Mouse (Mus musculus): Measurements from ENCODE around the gene Zfp53. TPM values are rescaled to one million over a fixed set of nuclear protein-coding genes. Genes with fewer than 3 reads are reported as not detected.
A peak's percentile ranks its signal among the peaks of the same experiment; 100 is the strongest.

Zfp53 gene
- 9.7 and 10.5 TPM in 2 replicates for polyA plus RNA-seq (2014; fragmentation: Nextera tagmentation; extraction: Ambion mirVana)

DNA sequence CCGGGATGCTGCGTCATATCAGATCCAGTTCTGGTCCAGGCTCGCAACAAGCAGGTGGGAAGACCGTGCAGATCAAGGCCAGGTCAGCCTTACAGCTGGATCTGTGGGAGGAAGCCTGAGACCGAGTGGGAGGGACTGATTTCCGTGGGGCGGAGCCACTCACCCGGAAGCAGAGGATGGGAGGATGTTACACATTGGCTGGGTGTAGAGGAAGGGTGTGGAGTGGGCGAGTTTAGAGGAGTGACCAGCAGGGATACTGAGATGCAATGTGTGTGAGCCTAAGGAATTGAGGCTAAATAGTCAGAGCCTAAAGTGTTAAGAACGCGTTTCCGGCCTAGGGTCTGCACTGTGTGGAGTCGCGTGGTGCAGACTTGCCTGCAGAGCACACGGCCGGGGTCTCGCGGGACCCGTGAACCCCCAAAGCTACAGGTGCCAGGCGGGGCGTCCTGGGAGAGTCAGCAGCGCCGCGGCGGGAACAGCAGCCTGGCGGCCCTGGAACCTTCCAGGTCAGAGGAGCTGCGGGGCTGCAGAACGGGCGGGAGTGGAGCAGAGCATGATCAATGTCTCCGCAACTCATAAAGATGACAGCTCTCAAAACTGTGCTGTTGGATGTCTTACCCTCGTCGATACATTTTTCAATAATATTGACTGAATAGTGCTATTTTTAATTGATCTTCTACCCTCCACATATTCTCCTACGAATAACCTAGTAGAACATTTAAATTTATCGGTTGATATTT lies at the start of gene Zfp53:
TSS of gene Zfp53 (plus strand) at position 239 of the 740 bp plus-strand sequence.
- no peaks in the 10 kb centered on the region for H3K4me1 ChIP-seq (ENCODE audit: insufficient read depth)

GRCm38 (mm10) chr17:21449669-21450068 lies 39.1 kb upstream of the Zfp53 start:
- H3K27me3 ChIP-seq (ENCODE audit: insufficient read depth, low read length) = no peaks in the 10 kb centered on the region
- TF ChIP-seq CTCF (IDR thresholded peaks at IDR 0.05; ENCODE audit: low read depth) = peak; percentile 72

More for the DNA sequence above, at the start of gene Zfp53:
- peak; percentile 17; the same call in 1 of the 2 replicates for TF ChIP-seq CTCF (IDR thresholded peaks at IDR 0.05; ENCODE audit: low read depth)
- DNase-seq (peak; percentile 90), ATAC-seq (ENCODE audit: insufficient read depth) (peak; percentile 100)
- no peaks in the 10 kb centered on the region for H3K27me3 ChIP-seq (ENCODE audit: insufficient read depth, low read length)
- under 1% methylated on average over 34 of the region's 34 CpGs for WGBS
- H3K4me2 ChIP-seq = peak within 1 kb of the TSS; percentile 56
- H3K36me3 ChIP-seq (ENCODE audit: insufficient read depth) = no peaks in the 10 kb centered on the region
- H3K9me3 ChIP-seq (ENCODE audit: low read depth, low read length) = no peaks in the 10 kb centered on the region
- H3K27ac ChIP-seq (ENCODE audit: low read depth) = peak within 1 kb of the TSS; percentile 79; the same call in 1 of the 2 replicates
- peak within 1 kb of the TSS; percentile 65 for H3K9ac ChIP-seq
- peak within 1 kb of the TSS; percentile 65 for H3K4me3 ChIP-seq (ENCODE audit: low read depth, low read length)

GRCm38 (mm10) chr17:21450138-21450704 lies 38.6 kb upstream of the Zfp53 start, which contains the start of gene Zfp51:
Zfp51 (plus strand) TSS chr17:21450374.
- under 1% methylated on average over 26 of the region's 26 CpGs for WGBS
- no peaks in the 10 kb centered on the region for H3K9me3 ChIP-seq (ENCODE audit: low read depth, low read length)
- 0 out of 2 replicates have a peak, but pooled peaks cover 5% of the 10 kb centered on the region for H3K4me1 ChIP-seq (ENCODE audit: insufficient read depth)
- ATAC-seq (ENCODE audit: insufficient read depth) = peak; percentile 100
- no peak for TF ChIP-seq CTCF (IDR thresholded peaks at IDR 0.05; ENCODE audit: low read depth)
- DNase-seq = peak; percentile 96
- H3K36me3 ChIP-seq (ENCODE audit: insufficient read depth) = no peaks in the 10 kb centered on the region
- H3K9ac ChIP-seq = peak within 1 kb of the TSS; percentile 56
- H3K4me3 ChIP-seq (ENCODE audit: low read depth, low read length) = peak within 1 kb of the TSS; percentile 58
- H3K27ac ChIP-seq (ENCODE audit: low read depth) = peak within 1 kb of the TSS; percentile 90
- H3K4me2 ChIP-seq = peak within 1 kb of the TSS; percentile 60
- no peaks in the 10 kb centered on the region for H3K27me3 ChIP-seq (ENCODE audit: insufficient read depth, low read length)

More at GRCm38 (mm10) chr17:21449669-21450068, 39.1 kb upstream of the Zfp53 start:
- H3K27ac ChIP-seq (ENCODE audit: low read depth) = peak overlapping the region; percentile 90
- peak overlapping the region; percentile 7; the same call in 1 of the 2 replicates for H3K9ac ChIP-seq
- peak overlapping the region; percentile 58 for H3K4me3 ChIP-seq (ENCODE audit: low read depth, low read length)
- 0% methylated on average over 3 of the region's 3 CpGs for WGBS
- no peaks in the 10 kb centered on the region for H3K9me3 ChIP-seq (ENCODE audit: low read depth, low read length)
- H3K4me1 ChIP-seq (ENCODE audit: insufficient read depth) = 0 out of 2 replicates have a peak, but pooled peaks cover 5% of the 10 kb centered on the region
- DNase-seq = peak; percentile 95
- H3K4me2 ChIP-seq = peak overlapping the region; percentile 60
- ATAC-seq (ENCODE audit: insufficient read depth) = peak; percentile 78
- H3K36me3 ChIP-seq (ENCODE audit: insufficient read depth) = no peaks in the 10 kb centered on the region

DNA sequence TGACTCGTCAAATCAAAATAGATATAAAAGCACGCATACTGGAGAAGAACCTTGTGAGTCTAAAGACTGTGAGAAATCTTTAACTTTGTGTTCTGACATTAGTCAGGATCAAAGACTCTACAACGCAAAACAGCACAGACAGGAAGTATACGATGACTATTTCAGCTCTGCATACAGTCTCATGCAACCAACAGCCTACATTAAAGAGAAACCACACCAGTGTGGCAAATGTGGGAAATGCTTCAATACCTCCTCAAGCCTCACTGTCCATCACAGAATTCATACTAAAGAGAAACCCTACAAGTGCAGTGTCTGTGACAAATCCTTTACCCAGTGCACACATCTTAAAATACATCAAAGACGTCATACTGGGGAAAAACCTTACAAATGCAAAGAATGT lies 25.2 kb upstream of the Zfp53 start:
- Histone ChIP-seq H3K4me1 (ENCODE audit: insufficient read depth) (no peaks in the 10 kb centered on the region), H3K4me3 (ENCODE audit: low read depth, low read length) (no peak overlapping the region), H3K27ac (ENCODE audit: low read depth) (no peak overlapping the region), H3K4me2 (no peak overlapping the region), H3K36me3 (ENCODE audit: insufficient read depth) (peaks cover 37% of the 10 kb centered on the region), H3K9ac (no peak overlapping the region), H3K9me3 (ENCODE audit: low read depth, low read length) (no peaks in the 10 kb centered on the region), H3K27me3 (ENCODE audit: insufficient read depth, low read length) (no peaks in the 10 kb centered on the region)
- DNase-seq = no peak
- ATAC-seq (ENCODE audit: insufficient read depth) = no peak
- TF ChIP-seq CTCF (IDR thresholded peaks at IDR 0.05; ENCODE audit: low read depth) = no peak
- WGBS = 93% methylated on average over 5 of the region's 5 CpGs

DNA sequence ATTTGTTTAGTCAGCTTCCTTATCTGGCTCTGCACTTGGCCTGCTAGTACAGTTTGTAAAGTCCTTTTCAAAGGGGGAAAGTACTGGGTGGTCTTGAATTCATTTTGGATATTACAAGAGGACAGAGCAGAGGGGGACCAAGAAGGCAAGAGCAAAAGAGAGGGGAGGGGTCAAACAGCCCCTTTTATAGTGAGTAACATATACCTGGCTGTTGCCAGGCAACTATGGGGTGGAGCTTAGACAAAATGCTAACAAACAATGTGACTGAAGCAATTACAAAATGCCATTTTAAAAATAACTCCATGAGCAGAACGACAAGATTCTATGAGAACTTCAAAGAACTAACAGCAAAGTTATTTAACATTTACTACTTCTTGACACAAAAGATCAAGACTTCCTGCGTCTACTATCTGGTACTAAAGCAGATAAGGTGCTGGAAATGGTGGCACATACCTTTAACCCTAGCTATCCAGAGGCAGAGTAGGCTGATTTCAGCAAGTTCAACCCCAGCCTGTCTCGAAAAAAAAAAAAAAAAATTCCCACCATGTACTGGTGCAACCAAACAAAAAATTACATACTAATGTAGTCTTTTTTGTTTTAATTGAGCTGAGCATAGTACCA lies 16.7 kb upstream of the Zfp53 start:
- DNase-seq (peak; percentile 2), ATAC-seq (ENCODE audit: insufficient read depth) (no peak; the same call in 1 of the 2 replicates)
- H3K27ac ChIP-seq (ENCODE audit: low read depth) = peak overlapping the region; percentile 81
- 0 out of 2 replicates have a peak, but pooled peaks cover 6% of the 10 kb centered on the region for H3K4me1 ChIP-seq (ENCODE audit: insufficient read depth)
- H3K36me3 ChIP-seq (ENCODE audit: insufficient read depth) = no peaks in the 10 kb centered on the region
- H3K4me3 ChIP-seq (ENCODE audit: low read depth, low read length) = no peak overlapping the region
- H3K9ac ChIP-seq = no peak overlapping the region
- TF ChIP-seq CTCF (IDR thresholded peaks at IDR 0.05; ENCODE audit: low read depth) = no peak
- no peaks in the 10 kb centered on the region for H3K27me3 ChIP-seq (ENCODE audit: insufficient read depth, low read length)
- no peak overlapping the region for H3K4me2 ChIP-seq
- WGBS = 44% methylated on average over 3 of the region's 3 CpGs
- no peaks in the 10 kb centered on the region for H3K9me3 ChIP-seq (ENCODE audit: low read depth, low read length)

DNA sequence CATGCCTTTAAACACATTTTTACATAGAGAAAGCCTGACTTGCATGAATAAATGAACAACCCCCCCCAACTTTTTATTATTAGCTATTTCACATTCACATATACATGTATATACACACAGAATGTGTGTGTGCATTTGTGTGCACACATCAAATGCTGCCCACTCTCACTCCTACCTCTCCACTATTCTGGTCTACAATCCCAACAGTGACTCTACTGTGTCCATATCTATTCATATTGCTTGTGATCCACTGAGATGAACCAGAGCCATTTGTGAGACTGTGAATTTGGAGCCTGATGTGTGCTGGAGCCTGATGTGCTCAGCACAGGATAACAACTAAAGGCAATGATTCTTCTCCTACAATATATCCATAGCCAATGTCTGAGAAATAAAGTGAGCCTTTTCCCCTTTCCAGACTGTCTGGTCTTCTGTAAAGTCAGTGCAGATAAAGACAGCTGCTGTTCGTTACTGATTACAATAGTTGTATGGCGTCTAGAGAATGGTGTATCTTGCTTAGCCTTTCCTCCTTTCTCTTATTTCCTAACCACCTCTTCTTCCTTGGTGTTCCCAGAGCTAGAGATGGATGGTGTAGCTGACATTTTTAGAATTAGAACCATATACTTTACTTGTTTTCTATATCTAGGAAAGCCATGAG lies 16.0 kb upstream of the Zfp53 start:
- Histone ChIP-seq H3K27ac (ENCODE audit: low read depth) (peak overlapping the region; percentile 81), H3K9me3 (ENCODE audit: low read depth, low read length) (no peaks in the 10 kb centered on the region), H3K4me2 (peak overlapping the region; percentile 30; the same call in 1 of the 2 replicates), H3K4me1 (ENCODE audit: insufficient read depth) (0 out of 2 replicates have a peak, but pooled peaks cover 6% of the 10 kb centered on the region), H3K4me3 (ENCODE audit: low read depth, low read length) (no peak overlapping the region), H3K36me3 (ENCODE audit: insufficient read depth) (no peaks in the 10 kb centered on the region), H3K27me3 (ENCODE audit: insufficient read depth, low read length) (no peaks in the 10 kb centered on the region), H3K9ac (no peak overlapping the region)
- TF ChIP-seq CTCF (IDR thresholded peaks at IDR 0.05; ENCODE audit: low read depth) = no peak
- DNase-seq (no peak), ATAC-seq (ENCODE audit: insufficient read depth) (peak; percentile 19; the same call in 1 of the 2 replicates)
- 41% methylated on average over 2 of the region's 2 CpGs for WGBS
